In genomic region chr13:43786171-43786795, GRCm38 (mm10) we compare ENCODE assay signal across 8 mouse cellular contexts. TPM values are rescaled to one million over a fixed set of nuclear protein-coding genes. Genes with fewer than 3 reads are reported as not detected.
DNase-seq lines count a peak whose midpoint lies in the region; ATAC-seq lines count a peak whose summit lies in the region.

No protein-coding gene starts in this region.

- peaks cover 10% of the 10 kb centered on the region; the same call in 1 of the 2 replicates for H3K27me3 ChIP-seq in hindbrain, embryonic 15.5 days
- H3K27me3 ChIP-seq in limb, embryonic 15.5 days, result 0 out of 2 replicates have a peak, but pooled peaks cover 17% of the 10 kb centered on the region
- H3K27me3 ChIP-seq in stomach, embryonic 14.5 days (ENCODE audit: control insufficient read depth, insufficient read depth, low read length), result no peaks in the 10 kb centered on the region

- H3K9ac ChIP-seq in hindbrain, embryonic 15.5 days, result no peak overlapping the region
- H3K9ac ChIP-seq in limb, embryonic 15.5 days, result no peak overlapping the region
- no peak overlapping the region for H3K9ac ChIP-seq in stomach, embryonic 14.5 days (replicated peaks; ENCODE audit: low read depth, low read length)

- peak; percentile 41 for DNase-seq in spleen, adult 12 weeks (ENCODE audit: low spot score)
- DNase-seq in spleen, postnatal 4 days (ENCODE audit: low spot score in 2 of 2), result no peak
- DNase-seq in layer of hippocampus, adult 18-20 months (ENCODE audit: low spot score in 2 of 2), result no peak
- no peak for DNase-seq in cerebellum, adult 18-20 months
- DNase-seq in ovary, postnatal 14 days (ENCODE audit: low spot score), result no peak

- peak overlapping the region; percentile 97 for H3K4me2 ChIP-seq in hindbrain, embryonic 15.5 days
- peak overlapping the region; percentile 91 for H3K4me2 ChIP-seq in limb, embryonic 15.5 days
- H3K4me2 ChIP-seq in stomach, embryonic 14.5 days (replicated peaks; ENCODE audit: low read depth, low read length), result peak overlapping the region; percentile 96; the same call in 1 of the 2 replicates

- no peaks in the 10 kb centered on the region for H3K36me3 ChIP-seq in hindbrain, embryonic 15.5 days
- H3K36me3 ChIP-seq in limb, embryonic 15.5 days, result no peaks in the 10 kb centered on the region
- no peaks in the 10 kb centered on the region for H3K36me3 ChIP-seq in stomach, embryonic 14.5 days (ENCODE audit: control insufficient read depth, insufficient read depth, low read length)

- 0 out of 2 replicates have a peak overlapping the region, but pooled peaks have one; percentile 65 for H3K27ac ChIP-seq in hindbrain, embryonic 15.5 days (replicated peaks)
- no peak overlapping the region for H3K27ac ChIP-seq in limb, embryonic 15.5 days
- no peak overlapping the region for H3K27ac ChIP-seq in stomach, embryonic 14.5 days (ENCODE audit: low read length)

- H3K4me1 ChIP-seq in hindbrain, embryonic 15.5 days (replicated peaks), result peaks cover 25% of the 10 kb centered on the region
- H3K4me1 ChIP-seq in limb, embryonic 15.5 days, result peaks cover 26% of the 10 kb centered on the region
- H3K4me1 ChIP-seq in stomach, embryonic 14.5 days (ENCODE audit: control insufficient read depth, insufficient read depth, low read length), result peaks cover 20% of the 10 kb centered on the region; the same call in 1 of the 2 replicates

- no peaks in the 10 kb centered on the region for H3K9me3 ChIP-seq in hindbrain, embryonic 15.5 days
- no peaks in the 10 kb centered on the region for H3K9me3 ChIP-seq in limb, embryonic 15.5 days
- no peaks in the 10 kb centered on the region for H3K9me3 ChIP-seq in stomach, embryonic 14.5 days (ENCODE audit: control insufficient read depth, low read depth, low read length)

- no peak for ATAC-seq in hindbrain, embryonic 15.5 days (ENCODE audit: low FRiP score, low read depth)
- no peak for ATAC-seq in limb, embryonic 15.5 days (ENCODE audit: insufficient number of reproducible peaks, low FRiP score, low TSS enrichment, low read depth)
- no peak for ATAC-seq in stomach, embryonic 14.5 days (ENCODE audit: insufficient number of reproducible peaks, insufficient read depth, low FRiP score, low read depth)

- H3K4me3 ChIP-seq in hindbrain, embryonic 15.5 days, result peak overlapping the region; percentile 70
- H3K4me3 ChIP-seq in limb, embryonic 15.5 days, result peak overlapping the region; percentile 58
- H3K4me3 ChIP-seq in stomach, embryonic 14.5 days (ENCODE audit: low read depth, low read length), result peak overlapping the region; percentile 57; the same call in 1 of the 2 replicates

- WGBS in hindbrain, embryonic 15.5 days, result 34% methylated on average over 12 of the region's 12 CpGs
- WGBS in limb, embryonic 15.5 days, result 16% methylated on average over 12 of the region's 12 CpGs
- 23% methylated on average over 12 of the region's 12 CpGs for WGBS in stomach, embryonic 14.5 days

RNA-seq across cellular contexts. Expression of gene Cd83, which starts 1.7 kb away (rescaled TPM):
- polyA plus RNA-seq in hindbrain, embryonic 15.5 days (2015; fragmentation: Nextera tagmentation; extraction: Ambion mirVana), result 28.5 and 28.9 TPM in 2 replicates
- polyA plus RNA-seq in limb, embryonic 15.5 days (2015; fragmentation: Nextera tagmentation; extraction: Ambion mirVana), result 13.4 and 17.4 TPM in 2 replicates
- polyA plus RNA-seq in stomach, embryonic 14.5 days (2014; fragmentation: Nextera tagmentation; extraction: Ambion mirVana), result 12.4 and 14.9 TPM in 2 replicates
- total RNA-seq in layer of hippocampus, adult 18-20 months (2021), result 10 to 100 TPM; 10.1 to 10.8 TPM
